Mouse (Mus musculus): ENCODE measurements at regions not wholly inside any gene's neighbourhood (a gene's known extent, or its start where the extent isn't known, plus 50 kb on each side); places are given as distances from the start of the nearest gene placed in this dataset.

GRCm38 (mm10) chr12:39934877-39935276 is 102.9 kb downstream of the Arl4a start:
- no peak for TF ChIP-seq POLR2A (IDR thresholded peaks at IDR 0.05; ENCODE audit: low read depth, low read length)
- TF ChIP-seq CTCF (conservative IDR thresholded peaks at IDR 0.05; ENCODE audit: insufficient read depth, insufficient read length, low read depth, low read length): no peak
